Mouse (Mus musculus): Measurements from ENCODE around the gene Aprt. TPM values are rescaled to one million over a fixed set of nuclear protein-coding genes. Genes with fewer than 3 reads are reported as not detected.

Gene Aprt
- polyA plus RNA-seq, 1 experiment from 2014 or later: 425 TPM

DNA sequence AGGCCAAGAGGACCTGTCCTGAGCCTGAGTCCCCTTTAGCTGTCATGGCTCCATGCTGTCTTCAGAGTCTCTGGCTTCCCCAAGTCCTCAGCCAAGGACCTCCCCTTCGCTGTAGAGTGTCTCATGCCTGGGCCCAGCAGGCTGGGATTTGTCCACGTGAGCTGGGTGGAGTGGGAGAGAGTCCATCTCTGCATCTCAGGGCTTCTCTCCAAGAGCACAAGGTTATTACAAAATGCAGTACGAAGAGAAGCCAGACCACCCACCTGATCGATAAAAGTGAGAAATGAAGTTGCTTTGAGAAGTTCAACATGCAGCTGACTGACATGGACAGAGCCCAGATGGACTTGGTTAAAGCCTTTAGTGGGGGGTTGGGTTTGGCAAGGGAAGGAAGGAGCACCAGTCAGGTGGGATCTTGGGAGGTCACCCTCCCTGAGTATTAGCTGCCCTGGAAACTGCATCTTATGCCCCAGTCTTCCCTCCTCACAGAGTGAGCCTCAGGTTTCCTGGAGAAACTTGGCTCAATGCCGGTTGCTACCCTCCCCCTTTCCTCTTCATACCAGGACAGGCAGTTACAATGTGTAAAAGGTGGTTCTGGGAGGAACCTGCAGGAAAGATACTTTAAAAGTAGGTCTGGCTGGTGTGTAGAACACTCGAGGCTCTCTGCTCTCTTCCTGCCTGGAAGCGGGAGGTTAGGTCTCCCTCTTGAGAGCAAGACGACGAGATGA is 39.6 kb upstream of the Aprt start:
- ATAC-seq (replicated peaks; ENCODE audit: low FRiP score) (no peak), DNase-seq (ENCODE audit: low spot score) (no peak)
- H3K4me1 ChIP-seq (replicated peaks; ENCODE audit: control insufficient read depth, insufficient read depth, low read length): peaks cover 32% of the 10 kb centered on the region
- no peak overlapping the region for H3K9ac ChIP-seq (ENCODE audit: low read depth, low read length)
- no peaks in the 10 kb centered on the region for H3K36me3 ChIP-seq (ENCODE audit: control insufficient read depth, insufficient read depth, low read length)
- H3K4me3 ChIP-seq (ENCODE audit: low read depth, low read length): no peak overlapping the region
- WGBS: 72% methylated on average over 9 of the region's 9 CpGs
- no peaks in the 10 kb centered on the region for H3K9me3 ChIP-seq (ENCODE audit: control insufficient read depth, low read length)
- no peak overlapping the region for H3K27ac ChIP-seq (ENCODE audit: low read depth, low read length)
- no peaks in the 10 kb centered on the region for H3K27me3 ChIP-seq (replicated peaks; ENCODE audit: control insufficient read depth, insufficient read depth, low read length)
- no peak overlapping the region for H3K4me2 ChIP-seq

DNA sequence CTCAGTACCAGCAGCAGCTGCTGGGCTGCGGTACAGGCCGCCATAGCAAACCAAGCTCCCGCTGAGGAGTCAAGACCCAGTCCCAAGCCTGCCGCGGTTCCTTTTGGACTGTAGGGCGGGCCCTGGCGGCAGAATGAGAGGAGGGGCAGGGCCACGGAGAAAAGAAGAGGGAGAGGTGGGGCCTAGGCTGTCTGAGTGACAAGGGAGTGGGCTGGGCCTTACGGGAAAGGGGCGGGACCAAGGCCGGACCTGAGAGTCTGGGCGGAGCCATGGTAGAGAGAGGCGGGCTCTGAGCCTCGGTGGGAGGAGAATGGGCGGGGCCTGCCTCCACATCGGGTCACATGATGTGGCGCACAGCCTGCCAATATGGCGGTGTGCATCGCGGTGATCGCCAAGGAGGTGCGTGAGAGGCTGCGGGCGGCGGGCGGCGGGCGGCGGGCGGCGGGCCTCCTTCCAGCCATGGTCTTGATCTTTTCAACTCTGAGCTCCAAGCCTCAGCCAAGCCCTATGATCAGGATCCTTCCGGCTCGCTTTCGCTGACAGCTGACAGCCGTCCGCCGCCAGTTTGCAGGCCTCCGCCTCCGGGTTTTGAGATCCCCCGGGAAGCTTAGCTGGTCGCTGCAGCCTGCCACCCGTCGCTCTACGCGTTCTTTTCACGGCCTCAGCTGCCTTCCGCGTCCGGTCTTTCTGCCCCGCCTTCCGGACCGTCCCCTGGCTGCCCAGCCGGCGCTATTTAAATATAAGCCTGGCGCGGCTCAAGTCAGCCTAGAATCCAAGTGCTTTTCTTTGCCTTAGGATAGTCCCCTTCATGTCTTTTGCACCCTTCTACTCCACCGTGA is 34.8 kb upstream of the Aprt start, which contains the start of the genes Galns and Trappc2l:
TSS of gene Galns (minus strand) at position 169 of the 839 bp plus-strand sequence.
TSS of gene Trappc2l (plus strand) at position 346 of the 839 bp plus-strand sequence.
- H3K9ac ChIP-seq (ENCODE audit: low read depth, low read length): peak within 1 kb of the TSS; percentile 74
- DNase-seq (ENCODE audit: low spot score): peak; percentile 97
- peak within 1 kb of the TSS; percentile 69 for H3K4me3 ChIP-seq (ENCODE audit: low read depth, low read length)
- H3K4me1 ChIP-seq (replicated peaks; ENCODE audit: control insufficient read depth, insufficient read depth, low read length): peaks cover 11% of the 10 kb centered on the region
- peak; percentile 96 for ATAC-seq (replicated peaks; ENCODE audit: low FRiP score)
- WGBS: under 1% methylated on average over 57 of the region's 57 CpGs
- no peaks in the 10 kb centered on the region for H3K27me3 ChIP-seq (replicated peaks; ENCODE audit: control insufficient read depth, insufficient read depth, low read length)
- H3K36me3 ChIP-seq (ENCODE audit: control insufficient read depth, insufficient read depth, low read length): no peaks in the 10 kb centered on the region
- peak within 1 kb of the TSS; percentile 57 for H3K27ac ChIP-seq (ENCODE audit: low read depth, low read length)
- H3K4me2 ChIP-seq: peak within 1 kb of the TSS; percentile 88
- no peaks in the 10 kb centered on the region for H3K9me3 ChIP-seq (ENCODE audit: control insufficient read depth, low read length)

- H3K36me3 ChIP-seq (ENCODE audit: control insufficient read depth, insufficient read depth, low read length): no peaks in the 10 kb centered on the region
- H3K27ac ChIP-seq (ENCODE audit: low read depth, low read length): peak overlapping the region; percentile 26; the same call in 1 of the 2 replicates
- peaks cover 11% of the 10 kb centered on the region for H3K4me1 ChIP-seq (replicated peaks; ENCODE audit: control insufficient read depth, insufficient read depth, low read length)
- peak overlapping the region; percentile 69 for H3K4me3 ChIP-seq (ENCODE audit: low read depth, low read length)
- H3K9me3 ChIP-seq (ENCODE audit: control insufficient read depth, low read length): no peaks in the 10 kb centered on the region
- DNase-seq (ENCODE audit: low spot score): no peak
- no peak; the same call in 1 of the 2 replicates for ATAC-seq (replicated peaks; ENCODE audit: low FRiP score)
- H3K9ac ChIP-seq (ENCODE audit: low read depth, low read length): peak overlapping the region; percentile 74
- 6% methylated on average over 20 of the region's 20 CpGs for WGBS
- H3K27me3 ChIP-seq (replicated peaks; ENCODE audit: control insufficient read depth, insufficient read depth, low read length): no peaks in the 10 kb centered on the region
- H3K4me2 ChIP-seq: peak overlapping the region; percentile 88
These were observed 34.0 kb upstream of the Aprt start for GRCm38 (mm10) chr8:122610612-122611277.

DNA sequence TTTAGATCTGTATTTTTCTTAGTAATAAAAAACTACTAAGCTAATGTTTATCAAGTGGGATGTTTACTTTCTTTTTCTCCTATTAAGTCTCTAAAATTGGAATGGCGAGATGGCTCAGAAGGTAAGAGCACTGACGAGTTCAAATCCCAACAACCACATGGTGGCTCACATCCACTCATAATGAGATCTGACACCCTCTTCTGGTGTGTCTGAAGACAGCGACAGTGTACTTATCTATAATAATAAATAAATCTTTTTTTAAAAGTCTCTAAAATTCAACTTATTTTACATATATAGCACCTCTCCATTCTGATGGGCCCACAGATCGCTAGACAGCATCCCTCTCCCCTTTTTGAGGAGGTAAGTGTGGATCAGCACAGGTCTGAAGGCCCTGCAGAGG is 33.5 kb upstream of the Aprt start:
- H3K9ac ChIP-seq (ENCODE audit: low read depth, low read length): no peak overlapping the region
- no peak overlapping the region for H3K27ac ChIP-seq (ENCODE audit: low read depth, low read length)
- H3K9me3 ChIP-seq (ENCODE audit: control insufficient read depth, low read length): no peaks in the 10 kb centered on the region
- DNase-seq (ENCODE audit: low spot score) (no peak), ATAC-seq (replicated peaks; ENCODE audit: low FRiP score) (no peak)
- no peaks in the 10 kb centered on the region for H3K36me3 ChIP-seq (ENCODE audit: control insufficient read depth, insufficient read depth, low read length)
- peaks cover 11% of the 10 kb centered on the region for H3K4me1 ChIP-seq (replicated peaks; ENCODE audit: control insufficient read depth, insufficient read depth, low read length)
- 70% methylated on average over 4 of the region's 4 CpGs for WGBS
- H3K4me2 ChIP-seq: peak overlapping the region; percentile 88
- H3K4me3 ChIP-seq (ENCODE audit: low read depth, low read length): no peak overlapping the region
- H3K27me3 ChIP-seq (replicated peaks; ENCODE audit: control insufficient read depth, insufficient read depth, low read length): no peaks in the 10 kb centered on the region

- Histone ChIP-seq H3K4me2 (no peak overlapping the region), H3K27me3 (replicated peaks; ENCODE audit: control insufficient read depth, insufficient read depth, low read length) (no peaks in the 10 kb centered on the region), H3K9ac (ENCODE audit: low read depth, low read length) (no peak overlapping the region), H3K4me1 (replicated peaks; ENCODE audit: control insufficient read depth, insufficient read depth, low read length) (peaks cover 4% of the 10 kb centered on the region), H3K27ac (ENCODE audit: low read depth, low read length) (no peak overlapping the region), H3K4me3 (ENCODE audit: low read depth, low read length) (no peak overlapping the region), H3K36me3 (ENCODE audit: control insufficient read depth, insufficient read depth, low read length) (no peaks in the 10 kb centered on the region), H3K9me3 (ENCODE audit: control insufficient read depth, low read length) (no peaks in the 10 kb centered on the region)
- no peak for ATAC-seq (replicated peaks; ENCODE audit: low FRiP score)
- whole genome bisulfite sequencing: 88% methylated on average over 11 of the region's 12 CpGs
- no peak for DNase-seq (ENCODE audit: low spot score)
These were observed 30.1 kb upstream of the Aprt start for GRCm38 (mm10) chr8:122606810-122607209.

- no peaks in the 10 kb centered on the region for H3K36me3 ChIP-seq (ENCODE audit: control insufficient read depth, insufficient read depth, low read length)
- no peaks in the 10 kb centered on the region for H3K27me3 ChIP-seq (replicated peaks; ENCODE audit: control insufficient read depth, insufficient read depth, low read length)
- H3K4me2 ChIP-seq: no peak overlapping the region
- WGBS: 77% methylated on average over 4 of the region's 4 CpGs
- H3K9ac ChIP-seq (ENCODE audit: low read depth, low read length): no peak overlapping the region
- H3K9me3 ChIP-seq (ENCODE audit: control insufficient read depth, low read length): no peaks in the 10 kb centered on the region
- no peak overlapping the region for H3K4me3 ChIP-seq (ENCODE audit: low read depth, low read length)
- H3K4me1 ChIP-seq (replicated peaks; ENCODE audit: control insufficient read depth, insufficient read depth, low read length): no peaks in the 10 kb centered on the region
- no peak overlapping the region for H3K27ac ChIP-seq (ENCODE audit: low read depth, low read length)
- no peak for DNase-seq (ENCODE audit: low spot score)
- no peak for ATAC-seq (replicated peaks; ENCODE audit: low FRiP score)
These were observed 28.7 kb upstream of the Aprt start for GRCm38 (mm10) chr8:122605367-122605766.

- DNase-seq (ENCODE audit: low spot score) (no peak), ATAC-seq (replicated peaks; ENCODE audit: low FRiP score) (no peak)
- Histone ChIP-seq H3K4me3 (ENCODE audit: low read depth, low read length) (no peak overlapping the region), H3K4me2 (no peak overlapping the region), H3K9me3 (ENCODE audit: control insufficient read depth, low read length) (no peaks in the 10 kb centered on the region), H3K27ac (ENCODE audit: low read depth, low read length) (no peak overlapping the region), H3K27me3 (replicated peaks; ENCODE audit: control insufficient read depth, insufficient read depth, low read length) (no peaks in the 10 kb centered on the region), H3K4me1 (replicated peaks; ENCODE audit: control insufficient read depth, insufficient read depth, low read length) (no peaks in the 10 kb centered on the region), H3K9ac (ENCODE audit: low read depth, low read length) (no peak overlapping the region), H3K36me3 (ENCODE audit: control insufficient read depth, insufficient read depth, low read length) (no peaks in the 10 kb centered on the region)
- WGBS: 57% methylated on average over 1 of the region's 1 CpGs
These were observed 27.9 kb upstream of the Aprt start for GRCm38 (mm10) chr8:122604640-122605039.

GRCm38 (mm10) chr8:122600666-122601065 is 24.0 kb upstream of the Aprt start:
- WGBS: 92% methylated on average over 9 of the region's 9 CpGs
- H3K4me1 ChIP-seq (replicated peaks; ENCODE audit: control insufficient read depth, insufficient read depth, low read length): no peaks in the 10 kb centered on the region
- no peak for ATAC-seq (replicated peaks; ENCODE audit: low FRiP score)

More at GRCm38 (mm10) chr8:122600666-122601065, 24.0 kb upstream of the Aprt start:
- Histone ChIP-seq H3K4me2 (no peak overlapping the region), H3K9ac (ENCODE audit: low read depth, low read length) (no peak overlapping the region), H3K36me3 (ENCODE audit: control insufficient read depth, insufficient read depth, low read length) (no peaks in the 10 kb centered on the region), H3K27ac (ENCODE audit: low read depth, low read length) (no peak overlapping the region), H3K4me3 (ENCODE audit: low read depth, low read length) (no peak overlapping the region), H3K9me3 (ENCODE audit: control insufficient read depth, low read length) (no peaks in the 10 kb centered on the region), H3K27me3 (replicated peaks; ENCODE audit: control insufficient read depth, insufficient read depth, low read length) (no peaks in the 10 kb centered on the region)
- DNase-seq (ENCODE audit: low spot score): no peak

All from liver, embryonic 11.5 days (tissue).